Mouse (Mus musculus) cortical plate, adult 2 months (tissue): ENCODE measurements around the gene Rnf115.
"Not testable (repeated sequence)": the region's sequence is repeated elsewhere in the genome, so short reads cannot be mapped to it uniquely, and the experiment has no call there.

Experiments used
- CTCF ChIP-seq: fragments of 200-500 bp; IDR thresholded peaks from 2 replicates; pipeline ENCODE4 v1.5.1; 2011; ENCODE audit warnings: mild to moderate bottlenecking, control low read depth, low read length; ENCODE audit not compliant: insufficient read depth; ENCODE audit errors: extremely low read depth
- POLR2A ChIP-seq: fragments of 200-500 bp; IDR thresholded peaks from 2 replicates; pipeline ENCODE4 v1.6.1; 2011; ENCODE audit warnings: mild to moderate bottlenecking, low read length, control low read depth; ENCODE audit not compliant: insufficient read depth; ENCODE audit errors: extremely low read depth

GRCm38 (mm10) chr3:96686057-96686456, 41.4 kb upstream of the Rnf115 start:
- not testable (repeated sequence) for TF ChIP-seq CTCF, POLR2A
